Mouse (Mus musculus) gonadal fat pad, adult 2 months (tissue): ENCODE measurements around the gene Klf15. TPM values are rescaled to one million over a fixed set of nuclear protein-coding genes. Genes with fewer than 3 reads are reported as not detected.

Experiments used
- DNase-seq: peaks from one replicate; pipeline ENCODE4 v3.0.0-alpha.2; 2012; ENCODE audit warnings: low read depth
- polyA plus RNA-seq: library from polyadenylated mRNA; depleted of rRNA; stranded (reverse); fragments of >200 nt; gene quantifications from 2 replicates; pipeline ENCODE4 v1.2.3, GENCODE M21; 2012

The Klf15 gene
- polyA plus RNA-seq, 1 experiment: 78.7 TPM

GRCm38 (mm10) chr6:90465028-90465640, 2.8 kb downstream of the Klf15 start:
- no peak for DNase-seq

- no peak for DNase-seq
These were observed 3.7 kb downstream of the Klf15 start for GRCm38 (mm10) chr6:90466079-90466478.

- DNase-seq: no peak
These were observed 4.6 kb downstream of the Klf15 start for GRCm38 (mm10) chr6:90466847-90467410.

GRCm38 (mm10) chr6:90468216-90468615, 5.8 kb downstream of the Klf15 start:
- no peak for DNase-seq

- no peak for DNase-seq
These were observed 6.7 kb downstream of the Klf15 start for GRCm38 (mm10) chr6:90469041-90469440.

GRCm38 (mm10) chr6:90470255-90470654, 7.9 kb downstream of the Klf15 start:
- no peak for DNase-seq

- DNase-seq: no peak
These were observed 8.7 kb downstream of the Klf15 start for GRCm38 (mm10) chr6:90470947-90471541.

- DNase-seq: no peak
These were observed 9.7 kb downstream of the Klf15 start for GRCm38 (mm10) chr6:90472079-90472478.

GRCm38 (mm10) chr6:90472697-90473096, 10.3 kb downstream of the Klf15 start:
- DNase-seq: no peak

GRCm38 (mm10) chr6:90473630-90474360, 11.4 kb downstream of the Klf15 start:
- DNase-seq: no peak

- DNase-seq: no peak
These were observed 12.0 kb downstream of the Klf15 start for GRCm38 (mm10) chr6:90474361-90474750.

- DNase-seq: no peak
These were observed 12.9 kb downstream of the Klf15 start for GRCm38 (mm10) chr6:90475176-90475853.

- DNase-seq: no peak
These were observed 13.5 kb downstream of the Klf15 start for GRCm38 (mm10) chr6:90475854-90476212.

- no peak for DNase-seq
These were observed 14.7 kb downstream of the Klf15 start for GRCm38 (mm10) chr6:90476941-90477518.

- DNase-seq: no peak
These were observed 21.9 kb downstream of the Klf15 start for GRCm38 (mm10) chr6:90484249-90484648.

GRCm38 (mm10) chr6:90484876-90485275, 22.5 kb downstream of the Klf15 start:
- DNase-seq: no peak

- DNase-seq: no peak
These were observed 24.0 kb downstream of the Klf15 start, which contains the start of gene Aldh1l1 for GRCm38 (mm10) chr6:90486176-90486921. Aldh1l1 (plus strand) TSS chr6:90486427.

- no peak for DNase-seq
These were observed 25.2 kb downstream of the Klf15 start for GRCm38 (mm10) chr6:90487531-90487930.

- no peak for DNase-seq
These were observed 27.2 kb downstream of the Klf15 start for GRCm38 (mm10) chr6:90489532-90489931.

GRCm38 (mm10) chr6:90490976-90491375, 28.6 kb downstream of the Klf15 start:
- no peak for DNase-seq
